Mouse (Mus musculus): ENCODE results near the gene Snx27.

Snx27 gene

GRCm38 (mm10) chr3:94565557-94565956, 17.0 kb downstream of the Snx27 start:
- no peak for DNase-seq

- no peak for DNase-seq
Measured at GRCm38 (mm10) chr3:94565127-94565526, 17.4 kb downstream of the Snx27 start.

DNA sequence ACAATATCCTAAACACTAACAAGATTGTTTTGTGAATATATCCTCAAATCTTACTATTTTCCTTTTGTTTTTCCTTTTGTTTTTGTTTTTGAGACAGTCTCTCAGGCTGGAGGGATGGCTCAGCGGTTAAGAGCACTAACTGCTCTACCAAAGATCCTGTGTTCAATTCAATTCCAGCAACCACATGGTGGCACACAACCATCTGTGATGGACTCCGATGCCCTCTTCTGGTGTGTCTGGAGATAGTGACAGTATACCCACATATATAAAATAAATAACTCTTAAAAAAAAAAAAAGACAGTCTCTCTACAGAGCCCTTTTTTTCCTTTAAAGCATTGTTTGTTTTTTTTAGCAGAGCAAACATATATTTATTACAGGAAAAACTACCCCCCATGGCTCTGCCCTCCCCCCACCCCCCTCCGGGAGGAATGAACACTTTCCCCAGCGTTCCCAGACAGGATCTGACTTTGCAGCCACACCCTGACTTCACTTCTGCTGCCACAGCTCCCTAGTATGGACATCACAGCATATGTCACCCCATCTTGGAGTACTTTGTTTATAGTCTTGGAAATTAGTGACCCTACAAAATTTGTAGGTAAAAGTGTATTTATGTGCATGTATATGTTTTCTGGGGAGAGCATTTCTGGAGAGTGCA, 18.0 kb downstream of the Snx27 start:
- no peak for DNase-seq

- DNase-seq = no peak
Measured at GRCm38 (mm10) chr3:94563163-94563562, 19.4 kb downstream of the Snx27 start.

- no peak for DNase-seq
Measured at GRCm38 (mm10) chr3:94559931-94560429, 22.5 kb downstream of the Snx27 start.

- DNase-seq = no peak
Measured at GRCm38 (mm10) chr3:94549041-94549440, 33.5 kb downstream of the Snx27 start.

GRCm38 (mm10) chr3:94537187-94537586, 45.3 kb downstream of the Snx27 start:
- no peak for DNase-seq

DNA sequence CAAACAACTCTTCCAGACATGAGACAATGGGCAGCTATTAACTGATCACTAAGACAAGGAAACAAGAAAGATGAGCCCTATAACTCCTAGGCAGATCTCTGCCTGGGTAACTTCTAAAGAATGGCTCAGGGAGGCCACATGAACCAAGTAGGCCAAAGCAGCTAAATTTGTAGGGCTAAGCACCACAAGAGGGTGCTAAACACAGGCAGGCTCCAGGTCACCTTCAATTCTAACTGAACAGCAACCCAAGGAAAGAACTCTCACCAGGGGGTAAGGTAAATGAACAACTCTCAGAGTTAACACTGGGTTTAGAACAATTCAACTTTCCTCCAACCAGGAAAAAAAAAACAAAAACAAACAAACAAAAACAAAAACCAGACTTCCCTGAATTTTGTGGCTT, 48.5 kb downstream of the Snx27 start:
- no peak for DNase-seq

GRCm38 (mm10) chr3:94526731-94527130, 55.8 kb downstream of the Snx27 start:
- no peak for DNase-seq

DNA sequence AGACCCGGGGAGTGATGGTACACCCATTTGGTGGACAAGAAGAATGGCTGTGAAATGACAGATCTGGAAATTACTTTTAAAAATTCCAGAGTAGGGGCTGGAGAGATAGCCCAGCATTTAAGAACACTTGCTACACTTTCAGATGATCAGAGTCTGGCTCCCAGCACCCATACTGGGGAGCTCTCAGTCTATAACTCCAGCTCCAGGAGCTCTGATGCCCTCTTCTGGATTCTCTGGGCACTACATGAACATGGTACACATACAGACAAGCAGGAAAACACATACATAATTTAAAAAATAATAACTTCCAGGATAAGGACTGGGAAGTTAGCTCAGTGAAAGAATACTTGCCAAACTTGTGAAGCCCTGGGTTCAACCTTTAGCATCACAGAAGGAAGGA, 75.9 kb downstream of the Snx27 start:
- no peak for DNase-seq

DNA sequence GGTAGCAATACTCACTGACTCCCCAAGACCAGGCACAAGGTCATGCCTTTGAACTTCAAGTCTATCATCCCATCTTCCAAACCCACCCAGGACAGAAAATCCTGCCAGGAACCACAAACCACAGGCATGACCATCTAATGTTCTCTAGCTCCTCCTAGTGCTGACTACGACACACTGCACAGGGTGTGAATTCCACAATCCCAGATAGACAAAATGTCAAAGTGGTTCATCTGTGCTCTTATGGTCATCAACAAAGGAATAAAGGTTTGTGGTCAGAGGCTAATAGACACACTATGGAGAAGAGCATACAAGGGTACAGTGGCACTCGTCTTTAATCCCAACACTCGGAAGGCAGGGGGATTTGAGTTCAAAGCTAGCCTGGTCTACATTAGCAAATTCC, 80.3 kb downstream of the Snx27 start:
- no peak for DNase-seq

DNA sequence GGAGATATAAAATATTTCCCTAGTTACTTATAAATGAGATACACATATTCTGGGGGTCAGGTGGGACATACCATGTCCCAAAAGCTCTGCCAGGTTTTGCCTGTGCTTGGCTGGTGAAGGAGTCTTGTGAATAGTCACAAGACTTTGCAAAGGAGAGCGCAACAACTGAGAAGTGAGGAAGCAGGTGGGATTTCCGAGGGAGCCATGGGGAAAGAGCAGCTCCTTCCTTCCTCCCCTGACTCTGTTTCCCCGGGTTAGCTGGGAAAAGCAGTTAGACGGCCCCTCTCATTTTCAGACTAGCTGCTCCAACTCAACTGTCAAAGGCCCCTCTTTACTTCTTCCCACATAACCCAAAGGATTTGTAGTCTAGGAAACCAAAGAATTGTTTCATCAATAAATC, 85.4 kb downstream of the Snx27 start:
- DNase-seq = no peak

- DNase-seq = no peak
Measured at GRCm38 (mm10) chr3:94487581-94487980, 94.9 kb downstream of the Snx27 start.

GRCm38 (mm10) chr3:94485922-94486321, 96.6 kb downstream of the Snx27 start:
- no peak for DNase-seq

DNA sequence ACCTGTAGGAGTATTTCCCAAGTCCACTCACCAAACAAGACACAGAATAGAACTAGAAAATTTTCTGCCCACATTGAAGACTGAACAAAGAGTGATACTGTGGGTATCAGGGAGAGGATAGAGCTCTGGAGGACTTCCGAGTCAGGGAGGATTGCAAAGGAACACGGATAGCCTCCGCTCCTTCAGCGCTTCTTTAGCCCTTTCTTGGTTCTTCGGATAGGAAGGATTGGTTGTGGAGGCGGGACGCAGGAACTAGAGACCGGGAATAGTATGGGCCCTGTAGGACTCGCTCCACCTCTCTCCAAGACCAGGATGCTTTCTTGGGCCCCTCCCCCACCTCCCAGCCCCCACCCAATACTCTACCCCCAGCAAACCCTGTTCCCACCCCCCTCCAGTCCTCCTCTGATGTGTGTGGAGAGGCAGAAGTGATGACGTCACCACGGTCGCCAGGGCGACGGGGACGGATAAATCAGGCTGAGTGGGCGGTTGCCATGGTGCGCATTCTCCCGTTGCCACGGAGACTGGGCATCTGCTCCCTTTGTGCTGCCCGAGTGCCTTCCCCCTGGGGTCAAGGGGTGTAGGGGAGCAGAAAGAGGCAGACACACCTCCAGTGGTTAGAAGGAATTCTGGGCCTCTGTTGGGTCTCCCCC, 98.6 kb downstream of the Snx27 start:
- peak in 1 of 2 experiments; percentile 14 for DNase-seq

DNA sequence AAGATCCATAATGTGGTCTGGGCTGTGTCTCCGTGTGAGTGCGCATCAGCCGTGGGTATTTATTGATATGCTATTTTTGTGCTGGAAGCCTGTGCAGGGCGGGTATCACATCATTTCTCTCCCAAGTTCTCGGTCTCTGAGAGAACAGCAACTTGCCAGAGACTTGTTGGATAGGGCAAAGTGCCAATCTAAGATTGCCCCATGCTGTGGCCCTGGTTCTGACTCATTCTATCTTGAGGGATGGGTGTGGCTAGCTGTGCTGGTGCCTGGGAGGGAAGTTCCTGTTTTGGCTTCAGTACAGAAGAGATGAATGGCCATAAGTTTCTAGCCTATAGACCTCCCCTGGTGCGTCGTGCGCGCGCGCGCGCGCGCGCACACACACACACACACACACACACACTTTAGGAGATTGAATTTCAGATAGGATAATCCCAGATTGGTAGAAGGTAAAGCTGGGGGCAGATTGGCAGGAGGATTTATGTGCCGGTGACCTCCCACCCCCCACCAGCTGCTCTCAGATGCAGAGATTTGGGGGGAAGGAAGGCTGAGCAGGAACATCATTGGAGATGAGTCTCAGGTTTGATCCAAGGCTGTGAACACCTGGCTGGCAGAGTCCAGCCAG, 99.6 kb downstream of the Snx27 start:
- DNase-seq = no peak

GRCm38 (mm10) chr3:94481429-94481828, 101.1 kb downstream of the Snx27 start:
- DNase-seq = no peak

- no peak for DNase-seq
Measured at GRCm38 (mm10) chr3:94480291-94480884, 102.1 kb downstream of the Snx27 start, which contains the start of gene Riiad1. Gene Riiad1, minus strand, starts transcription at chr3:94480341.

DNA sequence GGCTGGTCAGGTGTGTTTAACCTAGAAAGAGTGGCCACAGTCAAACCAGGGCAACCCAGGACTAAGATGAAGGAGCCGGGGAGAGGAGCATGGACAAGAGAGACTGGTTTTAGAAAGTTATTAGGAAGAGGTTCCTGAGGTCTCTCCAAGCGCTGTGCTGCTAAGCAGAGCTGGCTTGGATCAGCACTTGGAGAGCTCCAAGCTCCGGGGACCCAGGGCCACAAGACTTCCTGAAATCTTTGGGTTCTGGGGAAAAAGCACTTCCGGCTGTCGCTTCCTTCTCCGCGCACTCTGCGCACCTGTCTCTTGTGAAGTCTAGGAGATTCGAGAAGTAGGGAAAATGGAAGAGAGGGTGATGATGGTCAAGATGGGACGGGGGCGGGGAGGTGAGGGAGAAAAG, 103.0 kb downstream of the Snx27 start:
- no peak for DNase-seq

- no peak for DNase-seq
Measured at GRCm38 (mm10) chr3:94478591-94479169, 103.8 kb downstream of the Snx27 start.

GRCm38 (mm10) chr3:94477981-94478422, 104.5 kb downstream of the Snx27 start, which contains the start of gene Celf3:
Gene Celf3, plus strand, starts transcription at chr3:94478295.
- DNase-seq = no peak

- DNase-seq = no peak
Measured at GRCm38 (mm10) chr3:94477444-94477843, 105.1 kb downstream of the Snx27 start.

Measured in thymus, adult 18-20 months (tissue).